Mouse (Mus musculus): Measurements from ENCODE around the gene Fgf2. TPM values are rescaled to one million over a fixed set of nuclear protein-coding genes. Genes with fewer than 3 reads are reported as not detected.

Gene Fgf2
- polyA plus RNA-seq, 1 experiment from 2014 or later, result 0.31 TPM

GRCm38 (mm10) chr3:37347671-37348070, 475 bp upstream of the Fgf2 start:
- H3K9ac ChIP-seq (ENCODE audit: low read length), result no peak overlapping the region; the same call in 1 of the 2 replicates
- no peaks in the 10 kb centered on the region for H3K9me3 ChIP-seq (ENCODE audit: control insufficient read depth, low read length)
- no peak overlapping the region for H3K27ac ChIP-seq (ENCODE audit: low read depth, low read length)
- no peak for DNase-seq (ENCODE audit: low spot score)
- 30% methylated on average over 9 of the region's 9 CpGs for WGBS
- 0 out of 2 replicates have a peak, but pooled peaks cover 3% of the 10 kb centered on the region for H3K4me1 ChIP-seq (ENCODE audit: control insufficient read depth, insufficient read depth, low read length)
- no peak for ATAC-seq (ENCODE audit: insufficient read depth, low FRiP score, low TSS enrichment)
- peak overlapping the region; percentile 94 for H3K4me2 ChIP-seq (ENCODE audit: low read depth)
- H3K4me3 ChIP-seq (ENCODE audit: low read depth, low read length), result no peak overlapping the region
- peaks cover 13% of the 10 kb centered on the region for H3K27me3 ChIP-seq (ENCODE audit: control insufficient read depth, insufficient read depth, low read length)
- no peaks in the 10 kb centered on the region for H3K36me3 ChIP-seq (ENCODE audit: control insufficient read depth, insufficient read depth, low read length)

GRCm38 (mm10) chr3:37349166-37349548, 1.0 kb downstream of the Fgf2 start:
- H3K9me3 ChIP-seq (ENCODE audit: control insufficient read depth, low read length), result no peaks in the 10 kb centered on the region
- WGBS, result 5% methylated on average over 8 of the region's 8 CpGs
- H3K36me3 ChIP-seq (ENCODE audit: control insufficient read depth, insufficient read depth, low read length), result no peaks in the 10 kb centered on the region
- DNase-seq (ENCODE audit: low spot score) (no peak), ATAC-seq (ENCODE audit: insufficient read depth, low FRiP score, low TSS enrichment) (no peak)
- H3K9ac ChIP-seq (ENCODE audit: low read length), result peak overlapping the region; percentile 62; the same call in 1 of the 2 replicates
- H3K4me2 ChIP-seq (ENCODE audit: low read depth), result peak overlapping the region; percentile 94
- peak overlapping the region; percentile 52 for H3K4me3 ChIP-seq (ENCODE audit: low read depth, low read length)
- H3K27ac ChIP-seq (ENCODE audit: low read depth, low read length), result no peak overlapping the region
- peaks cover 13% of the 10 kb centered on the region for H3K27me3 ChIP-seq (ENCODE audit: control insufficient read depth, insufficient read depth, low read length)
- 0 out of 2 replicates have a peak, but pooled peaks cover 3% of the 10 kb centered on the region for H3K4me1 ChIP-seq (ENCODE audit: control insufficient read depth, insufficient read depth, low read length)

- 68% methylated on average over 7 of the region's 7 CpGs for WGBS
- DNase-seq (ENCODE audit: low spot score), result no peak
These were observed 2.2 kb downstream of the Fgf2 start for GRCm38 (mm10) chr3:37350386-37350785.

GRCm38 (mm10) chr3:37353951-37354481, 5.9 kb downstream of the Fgf2 start:
- H3K9me3 ChIP-seq (ENCODE audit: control insufficient read depth, low read length), result no peaks in the 10 kb centered on the region
- ATAC-seq (ENCODE audit: insufficient read depth, low FRiP score, low TSS enrichment) (no peak), DNase-seq (ENCODE audit: low spot score) (no peak)
- WGBS, result 86% methylated on average over 10 of the region's 10 CpGs
- 0 out of 2 replicates have a peak, but pooled peaks cover 1% of the 10 kb centered on the region for H3K4me1 ChIP-seq (ENCODE audit: control insufficient read depth, insufficient read depth, low read length)
- no peak overlapping the region for H3K9ac ChIP-seq (ENCODE audit: low read length)
- no peaks in the 10 kb centered on the region for H3K36me3 ChIP-seq (ENCODE audit: control insufficient read depth, insufficient read depth, low read length)
- H3K4me2 ChIP-seq (ENCODE audit: low read depth), result no peak overlapping the region
- peaks cover 7% of the 10 kb centered on the region for H3K27me3 ChIP-seq (ENCODE audit: control insufficient read depth, insufficient read depth, low read length)
- no peak overlapping the region for H3K27ac ChIP-seq (ENCODE audit: low read depth, low read length)
- H3K4me3 ChIP-seq (ENCODE audit: low read depth, low read length), result no peak overlapping the region

More at GRCm38 (mm10) chr3:37350386-37350785, 2.2 kb downstream of the Fgf2 start:
- no peaks in the 10 kb centered on the region for H3K9me3 ChIP-seq (ENCODE audit: control insufficient read depth, low read length)
- peaks cover 13% of the 10 kb centered on the region for H3K27me3 ChIP-seq (ENCODE audit: control insufficient read depth, insufficient read depth, low read length)
- no peak for ATAC-seq (ENCODE audit: insufficient read depth, low FRiP score, low TSS enrichment)
- H3K27ac ChIP-seq (ENCODE audit: low read depth, low read length), result no peak overlapping the region
- no peaks in the 10 kb centered on the region for H3K36me3 ChIP-seq (ENCODE audit: control insufficient read depth, insufficient read depth, low read length)
- H3K4me3 ChIP-seq (ENCODE audit: low read depth, low read length), result no peak overlapping the region
- H3K9ac ChIP-seq (ENCODE audit: low read length), result no peak overlapping the region
- H3K4me2 ChIP-seq (ENCODE audit: low read depth), result no peak overlapping the region
- 0 out of 2 replicates have a peak, but pooled peaks cover 3% of the 10 kb centered on the region for H3K4me1 ChIP-seq (ENCODE audit: control insufficient read depth, insufficient read depth, low read length)

GRCm38 (mm10) chr3:37354737-37355136, 6.6 kb downstream of the Fgf2 start:
- 81% methylated on average over 1 of the region's 1 CpGs for WGBS

DNA sequence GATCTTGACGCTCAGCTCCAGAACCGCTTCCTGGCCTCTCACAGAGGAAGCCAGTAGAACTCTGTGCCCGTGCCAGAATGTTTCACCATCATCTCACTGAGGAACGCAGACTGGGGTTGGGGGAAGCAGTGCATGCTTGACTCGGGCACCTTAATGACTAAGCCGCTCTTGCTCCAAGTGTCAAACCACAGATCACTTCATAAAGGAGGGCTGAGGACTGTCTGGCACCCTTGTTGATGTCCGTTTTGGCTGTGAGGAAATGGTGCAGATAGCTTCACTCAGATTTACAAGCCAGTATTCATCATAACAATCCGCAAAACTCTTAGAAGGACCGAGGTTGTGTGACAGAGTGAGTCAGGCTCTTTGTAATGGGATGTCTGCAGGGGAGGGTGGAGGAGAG, 12.6 kb downstream of the Fgf2 start:
- 84% methylated on average over 9 of the region's 9 CpGs for WGBS
- H3K36me3 ChIP-seq (ENCODE audit: control insufficient read depth, insufficient read depth, low read length), result no peaks in the 10 kb centered on the region
- no peaks in the 10 kb centered on the region for H3K9me3 ChIP-seq (ENCODE audit: control insufficient read depth, low read length)
- DNase-seq (ENCODE audit: low spot score), result no peak
- no peak overlapping the region for H3K9ac ChIP-seq (ENCODE audit: low read length)
- no peak overlapping the region for H3K4me3 ChIP-seq (ENCODE audit: low read depth, low read length)
- H3K27ac ChIP-seq (ENCODE audit: low read depth, low read length), result no peak overlapping the region
- no peak for ATAC-seq (ENCODE audit: insufficient read depth, low FRiP score, low TSS enrichment)
- no peaks in the 10 kb centered on the region for H3K4me1 ChIP-seq (ENCODE audit: control insufficient read depth, insufficient read depth, low read length)
- H3K27me3 ChIP-seq (ENCODE audit: control insufficient read depth, insufficient read depth, low read length), result no peaks in the 10 kb centered on the region
- H3K4me2 ChIP-seq (ENCODE audit: low read depth), result no peak overlapping the region

More at GRCm38 (mm10) chr3:37354737-37355136, 6.6 kb downstream of the Fgf2 start:
- Histone ChIP-seq H3K9me3 (ENCODE audit: control insufficient read depth, low read length) (no peaks in the 10 kb centered on the region), H3K4me2 (ENCODE audit: low read depth) (no peak overlapping the region), H3K27me3 (ENCODE audit: control insufficient read depth, insufficient read depth, low read length) (no peaks in the 10 kb centered on the region), H3K36me3 (ENCODE audit: control insufficient read depth, insufficient read depth, low read length) (no peaks in the 10 kb centered on the region), H3K9ac (ENCODE audit: low read length) (no peak overlapping the region), H3K4me1 (ENCODE audit: control insufficient read depth, insufficient read depth, low read length) (no peaks in the 10 kb centered on the region), H3K4me3 (ENCODE audit: low read depth, low read length) (no peak overlapping the region), H3K27ac (ENCODE audit: low read depth, low read length) (no peak overlapping the region)
- DNase-seq (ENCODE audit: low spot score) (no peak), ATAC-seq (ENCODE audit: insufficient read depth, low FRiP score, low TSS enrichment) (no peak)

- 83% methylated on average over 4 of the region's 4 CpGs for WGBS
- Histone ChIP-seq H3K4me3 (ENCODE audit: low read depth, low read length) (no peak overlapping the region), H3K36me3 (ENCODE audit: control insufficient read depth, insufficient read depth, low read length) (no peaks in the 10 kb centered on the region), H3K9me3 (ENCODE audit: control insufficient read depth, low read length) (no peaks in the 10 kb centered on the region), H3K9ac (ENCODE audit: low read length) (no peak overlapping the region), H3K4me1 (ENCODE audit: control insufficient read depth, insufficient read depth, low read length) (no peaks in the 10 kb centered on the region), H3K27me3 (ENCODE audit: control insufficient read depth, insufficient read depth, low read length) (no peaks in the 10 kb centered on the region), H3K27ac (ENCODE audit: low read depth, low read length) (no peak overlapping the region), H3K4me2 (ENCODE audit: low read depth) (no peak overlapping the region)
- DNase-seq (ENCODE audit: low spot score) (no peak), ATAC-seq (ENCODE audit: insufficient read depth, low FRiP score, low TSS enrichment) (no peak)
These were observed 17.0 kb downstream of the Fgf2 start for GRCm38 (mm10) chr3:37365144-37365543.

DNA sequence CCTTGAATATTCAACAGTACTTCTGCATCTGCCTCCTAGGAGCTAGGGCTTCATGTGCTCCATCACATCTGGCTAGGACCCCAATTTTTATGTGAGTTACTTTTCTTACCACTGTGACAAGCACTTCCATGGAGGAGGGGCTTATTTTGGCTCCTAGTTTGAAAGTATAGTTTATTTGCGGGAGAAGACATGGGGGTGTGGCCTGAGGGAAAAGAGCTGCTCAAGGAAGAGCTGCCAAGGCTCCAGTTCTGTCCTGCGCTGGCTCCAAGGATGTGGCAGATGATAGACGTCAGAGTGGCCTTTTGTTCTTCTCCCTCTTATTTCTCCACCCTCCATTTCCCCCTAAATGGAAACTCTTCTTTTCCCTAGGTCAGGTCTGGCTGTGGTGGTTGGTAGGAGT, 17.8 kb downstream of the Fgf2 start:
- Histone ChIP-seq H3K9me3 (ENCODE audit: control insufficient read depth, low read length) (no peaks in the 10 kb centered on the region), H3K36me3 (ENCODE audit: control insufficient read depth, insufficient read depth, low read length) (no peaks in the 10 kb centered on the region), H3K27ac (ENCODE audit: low read depth, low read length) (no peak overlapping the region), H3K4me1 (ENCODE audit: control insufficient read depth, insufficient read depth, low read length) (no peaks in the 10 kb centered on the region), H3K4me2 (ENCODE audit: low read depth) (no peak overlapping the region), H3K27me3 (ENCODE audit: control insufficient read depth, insufficient read depth, low read length) (no peaks in the 10 kb centered on the region), H3K9ac (ENCODE audit: low read length) (no peak overlapping the region), H3K4me3 (ENCODE audit: low read depth, low read length) (no peak overlapping the region)
- ATAC-seq (ENCODE audit: insufficient read depth, low FRiP score, low TSS enrichment) (no peak), DNase-seq (ENCODE audit: low spot score) (no peak)
- 56% methylated on average over 3 of the region's 3 CpGs for WGBS

GRCm38 (mm10) chr3:37366381-37367053, 18.4 kb downstream of the Fgf2 start:
- Histone ChIP-seq H3K9me3 (ENCODE audit: control insufficient read depth, low read length) (no peaks in the 10 kb centered on the region), H3K36me3 (ENCODE audit: control insufficient read depth, insufficient read depth, low read length) (no peaks in the 10 kb centered on the region), H3K4me2 (ENCODE audit: low read depth) (no peak overlapping the region), H3K27me3 (ENCODE audit: control insufficient read depth, insufficient read depth, low read length) (no peaks in the 10 kb centered on the region), H3K27ac (ENCODE audit: low read depth, low read length) (no peak overlapping the region), H3K4me3 (ENCODE audit: low read depth, low read length) (no peak overlapping the region), H3K4me1 (ENCODE audit: control insufficient read depth, insufficient read depth, low read length) (no peaks in the 10 kb centered on the region), H3K9ac (ENCODE audit: low read length) (no peak overlapping the region)
- DNase-seq (ENCODE audit: low spot score), result no peak
- no peak for ATAC-seq (ENCODE audit: insufficient read depth, low FRiP score, low TSS enrichment)
- 65% methylated on average over 4 of the region's 4 CpGs for WGBS
